Mouse (Mus musculus) CD4-positive, CD25-positive, alpha-beta regulatory T cell (primary cell): ENCODE measurements around the gene Zscan18. TPM values are rescaled to one million over a fixed set of nuclear protein-coding genes. Genes with fewer than 3 reads are reported as not detected.

Experiments
- polyA plus RNA-seq: library from polyadenylated mRNA; unstranded; fragments of 100-300 nt; shearing (Covaris generic); gene quantifications from one replicate; pipeline ENCODE4 v1.2.1, GENCODE M21; 2017

Zscan18 gene
- polyA plus RNA-seq = 3.0 TPM

GRCm38 (mm10) chr7:12802866-12803726 lies at the start of gene Zscan18:
Gene Zscan18, minus strand, starts transcription at chr7:12803635.

GRCm38 (mm10) chr7:12834162-12835120 lies 31.0 kb upstream of the Zscan18 start, which contains the start of gene Zfp110:
Gene Zfp110, plus strand, starts transcription at chr7:12834761.

GRCm38 (mm10) chr7:12818521-12819295 lies 15.3 kb upstream of the Zscan18 start, which contains the start of gene Zfp329:
Gene Zfp329, minus strand, starts transcription at chr7:12818858.

GRCm38 (mm10) chr7:12734904-12735303 lies 68.5 kb downstream of the Zscan18 start, which contains the start of gene Vmn2r56:
Gene Vmn2r56, minus strand, starts transcription at chr7:12735004.

Other genes with a start within 250 kb of the Zscan18 start
- 0.05 TPM for gene Vmn2r53, start 194.8 kb downstream of the Zscan18 start, polyA plus RNA-seq
- not detected for gene Vmn2r54, start 163.3 kb downstream of the Zscan18 start, polyA plus RNA-seq
- not detected for gene Vmn2r55, start 118.6 kb downstream of the Zscan18 start, polyA plus RNA-seq
- not detected for gene Vmn2r56, start 68.6 kb downstream of the Zscan18 start, polyA plus RNA-seq
- gene Zfp329, start 15.2 kb upstream of the Zscan18 start, polyA plus RNA-seq = 14.7 TPM
- 73.3 TPM for gene Zfp110, start 31.1 kb upstream of the Zscan18 start, polyA plus RNA-seq
- 3.5 TPM for gene Zfp128, start 77.5 kb upstream of the Zscan18 start, polyA plus RNA-seq
- gene Zscan22, start 94.2 kb upstream of the Zscan18 start, polyA plus RNA-seq = 10.3 TPM
- gene Rps5, start 118.7 kb upstream of the Zscan18 start, polyA plus RNA-seq = 858 TPM
- 0.13 TPM for gene Rnf225, start 123.8 kb upstream of the Zscan18 start, polyA plus RNA-seq
- 6.7 TPM for gene Zfp324, start 162.2 kb upstream of the Zscan18 start, polyA plus RNA-seq
- gene Zfp446, start 174.2 kb upstream of the Zscan18 start, polyA plus RNA-seq = 9.8 TPM
- 0.45 TPM for gene Slc27a5, start 194.6 kb upstream of the Zscan18 start, polyA plus RNA-seq
- gene Trim28, start 195.5 kb upstream of the Zscan18 start, polyA plus RNA-seq = 124 TPM
- gene Zbtb45, start 206.4 kb upstream of the Zscan18 start, polyA plus RNA-seq = 25.7 TPM
- gene Chmp2a, start 231.2 kb upstream of the Zscan18 start, polyA plus RNA-seq = 253 TPM
- 174 TPM for gene Ube2m, start 234.6 kb upstream of the Zscan18 start, polyA plus RNA-seq